Mouse (Mus musculus): ENCODE measurements around the gene Acer3.

DNA sequence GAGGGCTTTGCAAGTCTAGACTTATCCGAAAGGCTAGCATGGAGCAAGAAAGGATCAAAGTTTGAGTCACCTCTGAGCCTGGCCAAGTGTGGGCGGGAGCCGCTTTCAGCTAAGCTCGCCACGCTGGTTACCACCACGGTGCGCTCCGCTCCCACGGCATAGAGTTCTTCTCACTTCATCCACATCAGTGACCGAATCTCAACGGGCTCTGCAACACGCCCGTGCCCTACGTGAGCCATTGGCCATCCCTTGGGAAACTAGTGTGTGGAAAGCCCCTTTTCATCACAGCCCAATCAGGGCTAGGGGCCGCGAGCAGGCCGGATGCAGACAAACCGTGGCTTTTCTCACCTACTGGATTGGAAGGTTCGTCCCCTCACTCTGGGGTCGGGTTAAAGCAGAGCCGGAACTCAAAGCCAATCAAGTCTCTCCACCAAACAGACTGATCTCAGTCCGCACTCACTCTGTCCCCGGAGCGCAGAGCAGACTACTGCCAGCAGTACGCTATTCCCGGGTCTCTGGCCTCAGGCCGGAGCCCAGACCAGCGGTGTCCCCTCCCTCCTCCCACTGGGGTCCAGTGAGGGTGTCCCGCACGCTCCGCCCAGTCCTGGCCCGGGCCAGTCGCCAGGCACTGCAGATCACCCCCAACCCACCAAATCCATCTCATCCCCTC is 39.1 kb upstream of the Acer3 start:
- TF ChIP-seq CTCF (IDR thresholded peaks at IDR 0.05; ENCODE audit: extremely low read depth, insufficient read depth, insufficient read length, insufficient replicate concordance) (no peak), POLR2A (IDR thresholded peaks at IDR 0.05; ENCODE audit: low read depth, low read length) (no peak)

All from spleen, adult 2 months (tissue).